Mouse (Mus musculus): ENCODE results near the gene Sart3.

The Sart3 gene

GRCm38 (mm10) chr5:113725417-113725816 lies 46.9 kb downstream of the Sart3 start:
- DNase-seq (ENCODE audit: low read depth, low spot score): no peak

GRCm38 (mm10) chr5:113724446-113724845 lies 47.9 kb downstream of the Sart3 start, which contains the start of gene 1700069L16Rik:
Gene 1700069L16Rik, minus strand, starts transcription at chr5:113724772.
- no peak for DNase-seq (ENCODE audit: low read depth, low spot score)

GRCm38 (mm10) chr5:113723567-113724237 lies 48.6 kb downstream of the Sart3 start:
- no peak for DNase-seq (ENCODE audit: low read depth, low spot score)

DNA sequence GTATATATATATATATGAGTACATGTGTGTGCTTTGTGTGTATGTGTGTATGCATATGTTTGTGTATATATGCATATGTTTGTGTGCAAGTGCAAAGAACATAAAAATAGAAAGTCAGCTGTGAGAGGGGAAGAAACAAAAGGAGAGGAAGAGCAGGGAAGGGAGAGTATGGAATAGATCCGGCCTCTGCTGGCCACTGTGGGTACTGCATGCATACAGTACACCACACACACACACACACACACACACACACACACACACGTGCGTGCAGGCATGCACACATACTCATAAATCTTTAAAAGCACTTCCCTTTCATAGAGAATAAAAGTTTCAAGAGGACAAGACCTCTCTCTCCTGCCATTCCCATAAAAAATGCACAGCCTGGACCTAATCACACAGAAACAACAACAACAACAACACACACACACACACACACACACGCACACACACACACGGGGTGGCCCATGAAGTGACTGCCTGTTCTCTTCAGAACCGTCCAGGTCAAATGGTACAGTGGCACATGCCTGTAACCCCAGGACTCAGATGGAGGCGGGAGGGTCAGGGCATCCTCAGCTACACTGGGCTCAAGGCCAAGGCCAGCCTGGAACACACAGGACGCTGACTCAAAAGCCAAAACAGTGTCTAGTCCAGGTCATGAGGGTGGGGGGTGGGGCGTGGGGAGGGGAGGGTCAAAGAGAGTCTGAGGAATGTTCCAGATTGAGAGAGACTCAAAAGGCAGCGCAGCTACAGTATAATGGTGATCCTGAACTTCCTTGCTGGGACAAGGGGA lies 49.9 kb downstream of the Sart3 start:
- no peak for DNase-seq (ENCODE audit: low read depth, low spot score)

DNA sequence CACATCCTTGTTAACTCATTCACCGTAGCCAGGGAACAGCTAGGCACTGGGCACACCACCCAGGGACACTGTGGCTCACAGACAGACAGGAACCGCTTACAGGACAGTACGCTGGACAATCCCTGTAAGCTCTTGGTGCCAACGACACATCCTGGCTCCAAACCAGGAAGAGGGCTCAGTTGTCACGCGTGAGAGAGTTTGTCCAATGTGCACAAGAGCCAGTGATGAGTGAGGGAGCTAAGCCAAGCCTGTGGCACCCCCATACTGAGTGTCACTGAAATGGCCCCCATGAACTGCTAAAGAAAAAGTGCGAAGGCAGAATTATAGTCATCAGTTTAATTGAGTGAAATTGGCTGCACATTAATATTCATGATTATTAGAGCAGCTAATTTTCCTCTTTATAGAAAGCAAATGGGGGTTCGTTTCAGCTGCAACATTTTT lies 53.1 kb downstream of the Sart3 start:
- no peak for DNase-seq (ENCODE audit: low read depth, low spot score)

GRCm38 (mm10) chr5:113716581-113717388 lies 55.5 kb downstream of the Sart3 start:
- peak; percentile 81 for DNase-seq (ENCODE audit: low read depth, low spot score)

DNA sequence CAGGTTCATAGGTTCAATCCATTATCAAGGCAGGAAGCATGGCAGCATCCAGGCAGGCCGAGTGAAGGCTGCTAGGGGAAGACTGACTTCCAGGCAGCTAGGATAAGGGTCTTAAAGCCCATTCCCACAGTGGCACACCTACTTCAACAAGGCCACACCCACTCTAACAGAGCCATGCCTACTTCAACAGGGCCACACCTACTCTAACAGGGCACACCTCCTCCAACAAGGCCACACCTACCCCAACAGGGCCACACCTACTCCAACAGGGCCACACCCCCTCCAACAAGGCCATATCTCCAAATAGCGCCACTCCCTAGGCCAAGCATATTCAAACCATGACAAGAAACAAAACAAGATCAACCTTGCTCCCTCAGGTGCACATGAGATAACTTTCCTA lies 59.4 kb downstream of the Sart3 start:
- no peak for DNase-seq (ENCODE audit: low read depth, low spot score)

GRCm38 (mm10) chr5:113703803-113704585 lies 68.3 kb downstream of the Sart3 start:
- no peak for DNase-seq (ENCODE audit: low read depth, low spot score)

DNA sequence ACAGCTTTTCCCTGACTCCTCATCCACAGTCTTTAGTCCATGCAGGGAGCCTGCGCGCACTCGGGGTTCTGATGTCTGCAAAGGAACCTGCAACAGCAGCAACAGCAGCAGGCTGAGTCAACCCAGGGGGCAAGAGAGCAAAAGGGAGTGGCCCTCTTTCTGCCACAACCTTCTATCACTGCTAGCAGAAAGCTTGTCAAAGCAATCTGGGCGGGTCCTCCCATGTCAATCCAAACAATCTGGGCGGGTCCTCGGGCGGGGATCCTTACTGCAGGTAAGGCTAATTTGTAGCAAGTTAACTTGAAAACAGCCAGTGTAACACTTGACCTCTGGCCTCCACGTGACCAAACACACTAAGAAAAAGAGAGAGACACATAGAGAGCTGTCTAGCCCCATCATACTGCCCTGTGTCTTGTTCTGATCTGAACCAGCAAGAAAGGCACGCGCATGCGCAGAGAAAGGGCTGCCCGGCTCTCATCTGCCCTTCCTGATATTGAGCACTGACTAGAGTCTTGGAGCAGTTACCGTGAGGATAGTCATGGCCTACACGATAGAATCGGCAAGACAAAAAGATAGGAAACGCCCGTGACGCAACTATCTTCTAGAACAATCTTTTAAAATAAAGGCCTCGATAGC lies 71.8 kb downstream of the Sart3 start:
- no peak for DNase-seq (ENCODE audit: low read depth, low spot score)

DNA sequence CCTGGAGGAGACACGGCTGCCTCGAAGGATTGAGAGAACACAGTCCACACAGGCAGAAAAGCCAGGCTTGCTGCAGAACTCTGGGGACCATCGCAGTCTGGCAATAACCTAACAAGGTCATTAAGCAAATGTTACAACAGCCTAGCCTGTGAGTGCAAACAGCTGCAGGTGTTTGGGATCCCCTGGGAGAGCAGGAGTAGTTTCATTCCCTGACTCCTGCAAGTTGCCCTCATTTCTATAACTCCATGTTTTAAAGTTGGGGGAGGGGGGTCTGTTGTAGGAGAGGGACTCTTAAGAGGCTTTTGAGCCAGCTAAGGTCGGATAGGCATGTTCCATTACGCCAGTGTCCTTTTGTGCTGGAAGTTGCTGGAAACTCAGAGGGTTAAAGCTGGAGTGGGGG lies 77.9 kb downstream of the Sart3 start:
- DNase-seq (ENCODE audit: low read depth, low spot score): no peak

GRCm38 (mm10) chr5:113694000-113694399 lies 78.3 kb downstream of the Sart3 start:
- no peak for DNase-seq (ENCODE audit: low read depth, low spot score)

- no peak for DNase-seq (ENCODE audit: low read depth, low spot score)
Measured at GRCm38 (mm10) chr5:113693196-113693755, 79.0 kb downstream of the Sart3 start.

Measured in brain, embryonic 18.5 days (tissue).